Mouse (Mus musculus) neural tube, postnatal 0 days (tissue): Measurements from ENCODE around the gene Psmb1. TPM values are rescaled to one million over a fixed set of nuclear protein-coding genes. Genes with fewer than 3 reads are reported as not detected.

Source experiments
- polyA plus RNA-seq: library from polyadenylated mRNA; unstranded; fragments of >200 nt; fragmentation: Nextera tagmentation; extraction: Ambion mirVana; gene quantifications from 2 replicates; pipeline ENCODE4 v1.2.1, GENCODE M21; 2015

The Psmb1 gene
- 273 and 290 TPM in 2 replicates for polyA plus RNA-seq

GRCm38 (mm10) chr17:15499656-15500394 is at the start of gene Psmb1, which contains the start of gene Tbp:
Psmb1 (minus strand) TSS chr17:15499751.
Tbp (plus strand) TSS chr17:15499888.

GRCm38 (mm10) chr17:15526986-15527810 is 27.6 kb upstream of the Psmb1 start, which contains the start of gene Pdcd2:
Pdcd2 (minus strand) TSS chr17:15527301.

Other genes starting within 250 kb of the Psmb1 start
- 8.9 and 9.4 TPM in 2 replicates for gene Dll1, start 122.9 kb downstream of the Psmb1 start, polyA plus RNA-seq
- 29.0 and 29.2 TPM in 2 replicates for gene Fam120b, start 103.5 kb downstream of the Psmb1 start, polyA plus RNA-seq
- 40.4 and 46.1 TPM in 2 replicates for gene Tbp, start 137 bp upstream of the Psmb1 start, polyA plus RNA-seq
- 55.9 and 61.4 TPM in 2 replicates for gene Pdcd2, start 27.6 kb upstream of the Psmb1 start, polyA plus RNA-seq
- gene Prdm9, start 64.6 kb upstream of the Psmb1 start, polyA plus RNA-seq = 1.3 TPM in 2 replicates
- gene Chd1, start 205.2 kb upstream of the Psmb1 start, polyA plus RNA-seq = 14.0 and 18.7 TPM in 2 replicates